Mouse (Mus musculus) ES-E14 (cell line): ENCODE results near the gene Gm48552.

Experiments used
- CHD2 ChIP-seq: IDR thresholded peaks from 2 replicates; pipeline ENCODE4 v1.6.1; 2014; ENCODE audit warnings: mild to moderate bottlenecking, low read depth, low read length, inconsistent platforms
- HCFC1 ChIP-seq: IDR thresholded peaks from 2 replicates; pipeline ENCODE4 v1.6.1; 2012; ENCODE audit warnings: low read length, inconsistent platforms, borderline replicate concordance; ENCODE audit not compliant: insufficient read depth
- MAFK ChIP-seq: IDR thresholded peaks from 2 replicates; pipeline ENCODE4 v1.6.1; 2014; ENCODE audit warnings: mild to moderate bottlenecking, low read depth, low read length, inconsistent platforms; ENCODE audit not compliant: insufficient read depth
- ZC3H11A ChIP-seq: IDR thresholded peaks from 2 replicates; pipeline ENCODE4 v1.6.1; 2012; ENCODE audit warnings: low read depth, mild to moderate bottlenecking, inconsistent platforms, low read length, borderline replicate concordance
- ZNF384 ChIP-seq: IDR thresholded peaks from 2 replicates; pipeline ENCODE4 v1.6.1; 2012; ENCODE audit warnings: low read depth, low read length, inconsistent platforms

GRCm38 (mm10) chr10:81422661-81423217 is 33.9 kb downstream of the Gm48552 start:
- no peak for TF ChIP-seq MAFK
- no peak for TF ChIP-seq HCFC1
- no peak for TF ChIP-seq CHD2
- no peak for TF ChIP-seq ZC3H11A
- no peak for TF ChIP-seq ZNF384
